Mouse (Mus musculus): ENCODE data around the gene Parp3. TPM values are rescaled to one million over a fixed set of nuclear protein-coding genes. Genes with fewer than 3 reads are reported as not detected.

Gene Parp3
- polyA plus RNA-seq, 1 experiment from 2014 or later: 0.76 TPM

DNA sequence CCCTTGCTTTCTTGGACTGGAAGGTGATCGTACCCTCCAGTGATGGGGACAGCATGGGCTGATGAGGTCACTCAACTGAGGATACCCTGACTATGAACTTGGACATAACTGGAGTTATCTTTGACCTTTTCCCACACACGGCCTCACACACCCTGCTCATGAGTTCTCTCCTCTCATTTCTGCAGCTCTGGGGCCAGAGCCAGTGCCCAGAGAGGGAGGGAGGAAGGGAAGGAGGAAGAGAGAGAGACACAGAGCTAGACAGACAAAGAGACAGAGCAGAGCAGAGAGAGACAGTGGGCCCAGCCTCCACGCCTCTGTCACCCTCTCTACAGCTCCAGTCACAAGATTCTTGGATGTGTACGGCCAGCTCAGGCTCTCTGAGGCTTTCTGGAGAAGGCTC lies 4.4 kb downstream of the Parp3 start:
- Histone ChIP-seq H3K9ac (replicated peaks; ENCODE audit: low read length) (no peak overlapping the region), H3K9me3 (ENCODE audit: control insufficient read depth, low read length) (no peaks in the 10 kb centered on the region), H3K4me3 (replicated peaks; ENCODE audit: low read depth, low read length) (no peak overlapping the region), H3K4me2 (ENCODE audit: low read length) (no peak overlapping the region), H3K27me3 (ENCODE audit: control insufficient read depth, insufficient read depth, low read length) (no peaks in the 10 kb centered on the region), H3K36me3 (ENCODE audit: control insufficient read depth, insufficient read depth, low read length) (no peaks in the 10 kb centered on the region), H3K27ac (replicated peaks; ENCODE audit: low read depth, low read length) (no peak overlapping the region), H3K4me1 (ENCODE audit: control insufficient read depth, insufficient read depth, low read length) (0 out of 2 replicates have a peak, but pooled peaks cover 4% of the 10 kb centered on the region)
- ATAC-seq (ENCODE audit: low FRiP score, low TSS enrichment) (no peak), DNase-seq (no peak)
- WGBS: 74% methylated on average over 4 of the region's 4 CpGs

DNA sequence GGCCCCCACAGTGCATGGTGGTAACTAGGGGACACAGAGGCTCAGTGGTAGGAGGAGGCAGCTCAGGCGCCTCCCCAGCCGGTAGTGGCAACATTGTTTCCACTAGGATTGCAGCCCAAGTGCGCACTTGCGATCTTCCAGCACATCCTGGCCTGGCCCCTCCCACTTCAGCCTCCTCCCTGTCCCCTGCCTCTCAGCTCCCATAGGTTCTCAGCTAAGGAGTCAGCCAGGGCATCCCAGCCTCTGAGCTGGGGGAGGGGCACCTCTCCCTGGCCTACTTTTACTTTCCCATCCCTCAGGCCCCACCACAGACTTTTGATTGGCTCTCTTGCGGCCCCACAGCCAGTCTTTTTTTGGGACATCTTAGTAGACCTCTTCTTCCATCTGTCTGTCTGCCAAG lies 4.9 kb downstream of the Parp3 start:
- H3K36me3 ChIP-seq (ENCODE audit: control insufficient read depth, insufficient read depth, low read length): no peaks in the 10 kb centered on the region
- H3K4me1 ChIP-seq (ENCODE audit: control insufficient read depth, insufficient read depth, low read length): 0 out of 2 replicates have a peak, but pooled peaks cover 4% of the 10 kb centered on the region
- no peaks in the 10 kb centered on the region for H3K27me3 ChIP-seq (ENCODE audit: control insufficient read depth, insufficient read depth, low read length)
- WGBS: 24% methylated on average over 5 of the region's 5 CpGs
- H3K9me3 ChIP-seq (ENCODE audit: control insufficient read depth, low read length): no peaks in the 10 kb centered on the region
- DNase-seq (no peak), ATAC-seq (ENCODE audit: low FRiP score, low TSS enrichment) (no peak)
- H3K4me2 ChIP-seq (ENCODE audit: low read length): no peak overlapping the region
- H3K9ac ChIP-seq (replicated peaks; ENCODE audit: low read length): no peak overlapping the region
- H3K27ac ChIP-seq (replicated peaks; ENCODE audit: low read depth, low read length): no peak overlapping the region
- no peak overlapping the region for H3K4me3 ChIP-seq (replicated peaks; ENCODE audit: low read depth, low read length)

DNA sequence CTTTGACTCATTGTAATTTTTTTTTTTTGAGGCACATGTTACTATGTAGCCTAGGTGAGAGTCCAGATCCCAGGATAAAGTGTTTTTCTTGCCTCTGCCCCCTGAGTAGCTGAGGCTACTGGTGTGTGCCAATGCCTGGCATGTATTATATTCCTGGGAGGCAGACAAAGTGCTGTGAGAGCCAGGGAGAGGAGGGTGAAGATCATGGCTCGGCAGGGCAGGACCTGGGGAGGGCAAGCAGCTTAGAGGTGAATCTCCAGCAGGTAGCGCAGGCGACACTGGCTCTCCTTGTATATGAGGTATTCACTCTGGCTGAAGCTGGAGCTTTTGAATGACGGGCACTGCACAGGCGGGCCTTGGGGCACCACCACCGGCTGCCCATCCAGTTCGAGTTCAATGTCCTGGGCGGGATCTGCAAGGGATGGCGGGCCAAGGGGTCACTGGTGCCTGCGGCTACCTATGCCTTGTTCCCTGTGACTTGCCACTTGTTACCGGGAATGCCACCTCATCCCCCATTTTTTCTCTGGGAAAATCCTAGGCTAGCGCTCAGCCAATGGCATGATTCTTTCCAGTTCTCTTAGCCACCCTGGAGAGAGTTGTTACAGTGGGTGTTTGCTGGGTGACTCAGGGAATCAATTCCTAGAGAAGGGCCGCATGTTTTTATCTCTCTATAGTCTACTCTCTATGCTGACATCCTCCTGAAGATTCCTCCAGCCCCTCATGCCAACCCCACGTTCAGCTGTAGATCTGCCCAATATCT lies 5.6 kb downstream of the Parp3 start:
- Histone ChIP-seq H3K36me3 (ENCODE audit: control insufficient read depth, insufficient read depth, low read length) (no peaks in the 10 kb centered on the region), H3K27ac (replicated peaks; ENCODE audit: low read depth, low read length) (no peak overlapping the region), H3K9ac (replicated peaks; ENCODE audit: low read length) (no peak overlapping the region), H3K27me3 (ENCODE audit: control insufficient read depth, insufficient read depth, low read length) (no peaks in the 10 kb centered on the region), H3K4me2 (ENCODE audit: low read length) (no peak overlapping the region), H3K4me1 (ENCODE audit: control insufficient read depth, insufficient read depth, low read length) (peaks cover 4% of the 10 kb centered on the region; the same call in 1 of the 2 replicates), H3K4me3 (replicated peaks; ENCODE audit: low read depth, low read length) (no peak overlapping the region), H3K9me3 (ENCODE audit: control insufficient read depth, low read length) (no peaks in the 10 kb centered on the region)
- DNase-seq (no peak), ATAC-seq (ENCODE audit: low FRiP score, low TSS enrichment) (no peak)
- 61% methylated on average over 14 of the region's 14 CpGs for WGBS

DNA sequence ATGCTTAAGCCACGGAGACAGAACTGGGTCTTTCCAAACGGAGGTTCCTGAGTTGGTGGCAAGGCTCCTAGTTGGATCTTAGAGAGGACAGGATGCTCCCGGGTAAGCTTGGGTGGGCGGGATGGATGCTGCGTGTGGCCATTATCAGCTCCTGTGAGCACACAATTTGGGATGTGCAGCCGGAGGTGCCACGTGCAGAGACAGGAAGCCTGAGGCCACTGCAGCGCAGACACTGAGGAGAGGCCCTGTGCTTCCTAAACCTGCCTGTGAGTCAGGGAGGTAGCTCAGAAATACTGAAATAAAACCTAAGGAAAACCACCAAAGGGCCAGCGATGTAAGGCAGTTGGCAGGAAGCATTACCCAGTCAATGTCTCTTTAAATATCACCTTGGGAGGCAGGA lies 7.0 kb downstream of the Parp3 start:
- no peaks in the 10 kb centered on the region for H3K9me3 ChIP-seq (ENCODE audit: control insufficient read depth, low read length)
- WGBS: 77% methylated on average over 9 of the region's 9 CpGs
- ATAC-seq (ENCODE audit: low FRiP score, low TSS enrichment): no peak

DNA sequence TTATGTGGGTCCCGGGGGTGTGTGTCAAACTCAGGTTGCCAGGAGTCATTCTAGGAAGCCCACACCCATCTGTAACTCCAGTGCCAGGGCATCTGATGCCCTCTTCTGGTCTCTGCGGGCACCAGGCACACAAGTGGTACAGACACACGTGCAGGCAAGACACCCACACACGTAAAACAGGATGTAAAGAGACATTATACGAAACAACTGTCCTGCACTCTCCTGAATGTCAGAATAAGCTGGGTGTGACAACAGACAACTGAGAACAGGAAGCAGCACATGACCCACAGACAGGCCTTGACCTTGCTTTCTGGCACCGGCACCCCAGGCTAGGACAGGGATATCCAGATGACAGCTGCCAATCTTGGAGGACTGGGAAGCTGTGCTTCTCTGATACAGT lies 7.4 kb downstream of the Parp3 start:
- DNase-seq (no peak), ATAC-seq (ENCODE audit: low FRiP score, low TSS enrichment) (no peak)
- no peak overlapping the region for H3K27ac ChIP-seq (replicated peaks; ENCODE audit: low read depth, low read length)
- H3K4me1 ChIP-seq (ENCODE audit: control insufficient read depth, insufficient read depth, low read length): peaks cover 22% of the 10 kb centered on the region
- no peaks in the 10 kb centered on the region for H3K9me3 ChIP-seq (ENCODE audit: control insufficient read depth, low read length)
- H3K36me3 ChIP-seq (ENCODE audit: control insufficient read depth, insufficient read depth, low read length): peaks cover 3% of the 10 kb centered on the region
- no peak overlapping the region for H3K4me3 ChIP-seq (replicated peaks; ENCODE audit: low read depth, low read length)
- 83% methylated on average over 6 of the region's 6 CpGs for WGBS
- no peak overlapping the region for H3K9ac ChIP-seq (replicated peaks; ENCODE audit: low read length)
- no peak overlapping the region for H3K4me2 ChIP-seq (ENCODE audit: low read length)
- H3K27me3 ChIP-seq (ENCODE audit: control insufficient read depth, insufficient read depth, low read length): no peaks in the 10 kb centered on the region

More for the DNA sequence above, 7.0 kb downstream of the Parp3 start:
- Histone ChIP-seq H3K9ac (replicated peaks; ENCODE audit: low read length) (no peak overlapping the region), H3K4me3 (replicated peaks; ENCODE audit: low read depth, low read length) (no peak overlapping the region), H3K4me2 (ENCODE audit: low read length) (no peak overlapping the region), H3K27me3 (ENCODE audit: control insufficient read depth, insufficient read depth, low read length) (no peaks in the 10 kb centered on the region), H3K27ac (replicated peaks; ENCODE audit: low read depth, low read length) (no peak overlapping the region), H3K36me3 (ENCODE audit: control insufficient read depth, insufficient read depth, low read length) (no peaks in the 10 kb centered on the region), H3K4me1 (ENCODE audit: control insufficient read depth, insufficient read depth, low read length) (peaks cover 18% of the 10 kb centered on the region)
- DNase-seq: no peak

DNA sequence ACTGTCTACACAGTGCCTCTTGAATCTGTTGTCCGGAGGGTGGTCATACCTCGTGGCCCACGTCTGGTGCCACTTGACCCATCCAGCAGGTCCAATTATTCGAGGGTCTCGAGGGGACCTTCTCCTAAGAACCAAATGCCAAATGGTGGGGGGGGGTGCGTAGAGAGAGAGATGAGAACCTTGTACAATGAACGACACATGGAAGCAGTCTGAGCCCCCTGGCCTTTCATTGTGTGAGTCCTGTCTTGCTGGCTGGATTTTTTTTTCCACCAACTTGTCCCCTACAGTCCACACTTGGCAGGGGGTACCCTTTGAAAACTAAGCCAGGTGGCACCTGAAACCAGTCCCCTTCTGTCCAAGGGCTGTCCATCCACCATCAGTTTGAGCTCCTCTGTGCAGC lies 9.0 kb downstream of the Parp3 start:
- Histone ChIP-seq H3K4me1 (ENCODE audit: control insufficient read depth, insufficient read depth, low read length) (peaks cover 20% of the 10 kb centered on the region), H3K9me3 (ENCODE audit: control insufficient read depth, low read length) (no peaks in the 10 kb centered on the region), H3K27ac (replicated peaks; ENCODE audit: low read depth, low read length) (no peak overlapping the region), H3K4me2 (ENCODE audit: low read length) (no peak overlapping the region), H3K36me3 (ENCODE audit: control insufficient read depth, insufficient read depth, low read length) (peaks cover 18% of the 10 kb centered on the region), H3K27me3 (ENCODE audit: control insufficient read depth, insufficient read depth, low read length) (no peaks in the 10 kb centered on the region), H3K4me3 (replicated peaks; ENCODE audit: low read depth, low read length) (no peak overlapping the region), H3K9ac (replicated peaks; ENCODE audit: low read length) (no peak overlapping the region)
- ATAC-seq (ENCODE audit: low FRiP score, low TSS enrichment): no peak
- WGBS: 90% methylated on average over 7 of the region's 7 CpGs
- no peak for DNase-seq

DNA sequence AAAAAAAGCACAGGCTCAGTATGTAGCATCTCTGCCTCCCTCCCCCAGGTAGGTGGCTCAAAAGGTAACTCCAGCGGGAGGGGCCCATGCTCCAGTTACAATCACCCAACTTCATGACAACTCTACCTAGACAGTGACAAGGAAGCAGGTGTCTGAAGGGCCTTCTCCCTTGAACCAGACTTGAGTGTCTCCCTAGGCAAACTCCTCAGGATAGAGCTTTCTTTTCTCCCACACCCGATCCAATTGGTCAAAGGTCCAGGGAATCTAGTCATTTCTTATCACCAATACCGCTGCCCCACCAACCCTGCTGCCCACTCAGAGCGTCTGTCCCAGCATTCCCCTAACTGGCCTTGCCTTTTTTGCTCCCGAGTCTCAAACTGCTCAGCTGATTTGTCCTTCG lies 10.0 kb downstream of the Parp3 start:
- 93% methylated on average over 6 of the region's 6 CpGs for WGBS
- no peak overlapping the region for H3K27ac ChIP-seq (replicated peaks; ENCODE audit: low read depth, low read length)

DNA sequence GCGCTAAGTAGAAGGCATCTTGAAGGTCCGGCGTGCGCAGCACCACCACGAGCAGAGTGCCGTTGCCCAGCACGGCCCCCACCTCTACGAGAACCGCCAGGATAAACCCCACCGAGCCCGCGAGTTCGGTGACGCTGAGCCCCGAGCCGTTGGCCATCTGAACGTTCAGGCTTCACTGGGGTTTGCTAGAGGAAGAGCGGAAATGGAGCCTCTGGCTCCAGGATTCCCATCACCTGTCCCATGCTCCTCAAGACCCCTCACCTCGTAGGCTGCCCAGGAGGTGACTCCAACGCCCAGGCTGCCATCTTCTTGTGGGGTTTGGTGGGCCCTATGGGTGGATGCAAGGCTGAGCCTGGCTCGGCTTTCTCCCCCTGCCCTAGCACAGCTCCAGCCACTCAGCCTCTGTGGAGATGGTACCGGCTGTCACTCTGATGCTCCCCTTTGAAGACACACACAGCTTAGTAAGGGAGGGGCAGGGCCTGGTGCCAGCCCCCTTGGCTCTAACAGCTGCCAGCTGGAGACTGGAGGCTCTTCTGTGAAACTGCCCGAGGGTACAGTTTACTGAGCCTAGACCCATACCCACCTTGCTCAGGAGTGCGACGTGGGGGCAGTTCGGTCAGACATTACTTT lies 11.1 kb downstream of the Parp3 start, which contains the start of gene Gpr62:
Gpr62 (minus strand) TSS at position 368 of the 630 bp plus-strand sequence.
- peak; percentile 49; the same call in 1 of the 2 replicates for ATAC-seq (ENCODE audit: low FRiP score, low TSS enrichment)
- Histone ChIP-seq H3K9ac (replicated peaks; ENCODE audit: low read length) (peak within 1 kb of the TSS; percentile 85), H3K9me3 (ENCODE audit: control insufficient read depth, low read length) (no peaks in the 10 kb centered on the region), H3K36me3 (ENCODE audit: control insufficient read depth, insufficient read depth, low read length) (peaks cover 37% of the 10 kb centered on the region), H3K4me1 (ENCODE audit: control insufficient read depth, insufficient read depth, low read length) (peaks cover 20% of the 10 kb centered on the region), H3K4me3 (replicated peaks; ENCODE audit: low read depth, low read length) (peak within 1 kb of the TSS; percentile 42), H3K27me3 (ENCODE audit: control insufficient read depth, insufficient read depth, low read length) (no peaks in the 10 kb centered on the region), H3K4me2 (ENCODE audit: low read length) (peak within 1 kb of the TSS; percentile 92), H3K27ac (replicated peaks; ENCODE audit: low read depth, low read length) (peak within 1 kb of the TSS; percentile 85)
- DNase-seq: peak; percentile 62
- WGBS: 26% methylated on average over 26 of the region's 26 CpGs

More for the DNA sequence above, 10.0 kb downstream of the Parp3 start:
- Histone ChIP-seq H3K27me3 (ENCODE audit: control insufficient read depth, insufficient read depth, low read length) (no peaks in the 10 kb centered on the region), H3K9ac (replicated peaks; ENCODE audit: low read length) (no peak overlapping the region), H3K4me1 (ENCODE audit: control insufficient read depth, insufficient read depth, low read length) (peaks cover 20% of the 10 kb centered on the region), H3K36me3 (ENCODE audit: control insufficient read depth, insufficient read depth, low read length) (peaks cover 28% of the 10 kb centered on the region), H3K9me3 (ENCODE audit: control insufficient read depth, low read length) (no peaks in the 10 kb centered on the region), H3K4me3 (replicated peaks; ENCODE audit: low read depth, low read length) (no peak overlapping the region), H3K4me2 (ENCODE audit: low read length) (no peak overlapping the region)
- DNase-seq (no peak), ATAC-seq (ENCODE audit: low FRiP score, low TSS enrichment) (no peak)
